Mouse (Mus musculus) megakaryocyte, embryonic 14.5 days (primary cell): Measurements from ENCODE around the gene Mta3.

Experiments
- FLI1 ChIP-seq: IDR thresholded peaks from 2 replicates; pipeline ENCODE4 v1.6.1; 2012; ENCODE audit warnings: low read length, inconsistent platforms, mixed read lengths
- GATA1 ChIP-seq: IDR thresholded peaks from 3 replicates; pipeline ENCODE4 v1.6.1; 2012; ENCODE audit warnings: mixed read lengths, low read length, inconsistent platforms, borderline replicate concordance

DNA sequence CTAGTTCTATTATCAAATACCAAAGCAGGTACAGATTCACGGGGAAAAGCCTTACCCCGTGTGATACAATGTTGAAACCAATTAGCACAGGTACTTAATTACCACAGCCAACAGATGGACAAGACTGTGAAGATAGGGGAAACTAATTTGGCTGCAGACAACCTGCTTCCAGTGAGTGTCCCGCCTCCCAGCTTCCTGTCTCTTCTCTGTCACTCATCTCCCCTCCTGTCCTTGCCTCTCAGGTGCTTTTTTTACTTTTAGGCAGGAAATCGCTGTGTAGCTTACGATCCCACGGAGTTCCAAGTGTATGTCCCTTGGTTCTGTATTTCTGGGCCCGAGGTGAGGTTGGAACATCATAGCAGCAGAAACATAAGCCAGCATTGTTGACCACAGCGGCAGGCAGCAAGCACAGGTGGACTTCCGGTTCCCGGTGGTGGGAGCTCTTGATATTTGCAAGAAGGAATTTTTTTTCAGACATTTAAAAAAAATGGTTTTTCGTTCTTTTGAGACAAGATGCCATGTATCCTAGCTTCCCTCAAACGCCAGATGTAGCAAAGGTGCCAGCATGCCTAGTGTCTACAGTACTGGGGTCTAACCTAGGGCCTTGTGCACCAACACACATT, 102.6 kb downstream of the Mta3 start:
- TF ChIP-seq GATA1 (no peak), FLI1 (no peak)
